Mouse (Mus musculus) embryo, embryonic 9.5 days (tissue): ENCODE results near the gene Asah2.

Experiments used
- DNase-seq: peaks from one replicate; pipeline ENCODE4 v3.0.0-alpha.2; 2017; ENCODE audit errors: extremely low spot score

Gene Asah2

DNA sequence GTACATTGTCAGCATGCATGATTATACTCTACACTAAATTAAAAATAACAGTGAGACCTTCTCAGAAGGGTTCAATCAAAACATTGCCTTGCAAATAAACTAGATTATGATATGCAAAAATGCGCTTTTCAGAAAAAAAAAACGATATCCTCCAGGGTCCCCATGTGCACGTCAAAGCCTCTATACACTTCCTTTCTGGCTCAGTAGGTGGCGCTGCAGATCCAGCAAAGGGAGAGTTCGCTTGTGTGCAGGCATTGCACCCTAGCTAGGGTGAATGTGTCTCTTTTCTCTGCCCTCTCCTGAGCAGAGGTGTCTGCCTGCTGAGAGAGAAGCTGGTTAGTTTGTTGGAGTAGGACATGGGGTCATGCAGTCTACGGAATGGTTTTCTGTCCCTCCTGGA is 136.0 kb downstream of the Asah2 start:
- peak; percentile 81 for DNase-seq

DNA sequence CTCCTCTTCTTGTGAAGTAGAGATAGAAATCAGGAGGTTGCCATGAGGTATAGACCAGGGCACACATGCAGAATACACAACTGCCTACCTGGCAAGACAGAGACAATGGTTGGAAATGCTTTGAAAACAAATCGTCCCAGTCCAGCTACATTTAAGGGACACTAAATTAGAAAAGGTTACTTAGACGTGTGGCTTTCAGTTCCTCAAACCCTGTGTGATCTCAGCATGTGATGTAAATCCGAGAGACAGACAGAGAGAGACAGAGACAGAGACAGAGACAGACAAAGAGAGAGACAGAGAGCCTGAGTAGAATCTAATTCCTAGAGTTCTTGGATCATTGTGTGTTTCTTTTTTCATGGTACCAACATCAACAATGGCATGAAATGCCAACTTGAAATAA is 136.6 kb downstream of the Asah2 start:
- DNase-seq, result no peak

DNA sequence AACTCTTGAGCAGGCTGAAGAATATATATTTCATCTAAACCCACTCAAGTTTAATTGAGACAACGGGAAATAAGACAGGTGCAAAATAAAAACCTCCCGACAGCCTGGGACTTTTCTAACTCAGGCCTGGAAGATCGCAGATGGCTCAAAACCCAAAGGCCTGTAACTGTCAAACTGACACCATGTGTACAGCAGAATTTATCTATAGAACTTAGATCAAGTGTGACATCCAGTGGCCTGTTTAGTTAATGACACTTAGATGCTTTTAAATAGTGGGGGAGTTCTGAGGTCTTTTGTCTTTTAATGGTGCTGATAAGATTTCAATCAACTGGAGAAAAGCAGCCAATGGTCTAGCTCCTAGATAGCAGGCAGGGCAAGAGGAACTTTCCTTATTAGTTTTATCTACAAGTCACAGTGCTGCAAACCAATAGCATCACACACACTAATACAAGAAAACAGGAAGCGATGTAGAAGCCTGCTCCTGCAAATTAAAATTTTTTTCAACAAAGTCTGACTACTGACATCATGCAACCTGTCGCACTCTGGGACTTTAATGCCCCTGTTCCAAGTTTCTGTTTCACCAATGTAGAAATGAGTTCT is 140.0 kb downstream of the Asah2 start:
- DNase-seq, result no peak

DNA sequence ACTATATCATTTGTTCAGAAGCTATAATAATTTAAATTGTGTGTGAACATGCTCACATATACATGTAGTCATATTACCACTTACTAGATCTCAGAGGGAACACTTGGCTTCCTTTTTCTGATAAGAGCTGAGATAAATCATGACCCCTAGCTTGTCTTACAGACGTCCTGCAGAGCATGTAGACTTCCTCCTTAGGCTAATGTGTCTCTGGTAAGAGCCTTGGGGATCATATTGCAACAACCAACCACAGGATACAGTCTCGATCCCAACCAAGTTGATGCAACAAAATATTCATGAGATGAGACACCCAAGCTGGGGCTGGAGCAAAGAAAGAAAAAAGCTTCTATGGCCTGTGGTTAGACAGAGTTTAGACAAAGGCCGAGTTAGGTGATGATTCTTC is 144.9 kb downstream of the Asah2 start:
- no peak for DNase-seq

DNA sequence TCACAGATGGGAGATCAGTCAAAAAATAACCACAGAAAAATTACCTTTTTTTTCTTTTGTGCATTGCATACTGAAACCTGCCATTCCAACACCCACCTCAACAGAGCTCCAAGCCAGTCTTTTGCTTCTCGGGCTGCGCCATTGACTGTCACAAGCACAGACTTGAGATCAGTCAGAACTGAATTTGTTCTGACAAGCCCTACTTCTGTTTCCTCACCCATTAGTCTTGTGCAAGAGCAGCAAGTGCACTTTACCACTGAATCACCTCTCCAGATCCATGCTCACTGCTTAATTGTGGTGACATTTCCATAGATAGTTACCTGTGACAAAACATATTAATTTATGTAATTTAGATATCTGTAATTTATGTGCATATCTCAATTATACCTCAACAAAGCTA is 147.6 kb downstream of the Asah2 start:
- no peak for DNase-seq

DNA sequence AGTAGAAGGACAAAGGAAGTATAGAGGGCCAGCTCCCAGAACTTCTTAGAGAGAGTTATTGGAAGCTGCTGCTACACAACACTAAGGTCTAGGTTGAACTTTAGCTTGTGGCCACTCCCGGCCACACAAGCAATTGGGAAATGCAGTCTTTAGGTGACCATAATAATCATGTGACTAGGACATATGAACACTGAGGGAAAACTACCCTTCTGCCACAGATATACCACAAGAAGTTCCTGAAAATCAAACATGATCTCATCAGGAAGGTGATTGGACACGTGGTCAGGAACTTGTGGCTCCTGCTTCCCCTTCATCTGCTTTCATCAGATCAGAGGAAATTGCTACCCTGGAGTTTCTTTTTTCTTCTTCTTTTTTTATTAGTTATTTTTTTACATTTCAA is 151.7 kb downstream of the Asah2 start:
- DNase-seq, result no peak

DNA sequence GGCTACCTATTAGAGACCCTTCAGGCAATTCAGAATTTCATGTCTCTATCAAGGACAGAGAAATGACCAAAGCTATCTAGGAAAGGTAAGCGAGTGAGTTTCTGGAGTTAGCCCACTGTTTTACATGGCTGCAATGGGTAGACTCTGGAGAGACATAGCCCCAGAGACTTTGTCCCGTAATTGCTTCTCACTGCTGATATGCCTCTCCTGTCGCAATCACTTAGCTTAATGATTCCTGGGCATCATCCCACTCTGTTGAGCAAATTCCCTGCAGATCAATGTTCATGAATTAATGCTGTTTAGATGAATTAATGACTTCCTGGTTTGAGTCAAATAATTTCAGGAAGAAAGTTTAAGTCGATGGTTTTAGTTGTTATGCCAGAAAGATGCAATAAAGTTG is 153.3 kb downstream of the Asah2 start:
- DNase-seq, result no peak

DNA sequence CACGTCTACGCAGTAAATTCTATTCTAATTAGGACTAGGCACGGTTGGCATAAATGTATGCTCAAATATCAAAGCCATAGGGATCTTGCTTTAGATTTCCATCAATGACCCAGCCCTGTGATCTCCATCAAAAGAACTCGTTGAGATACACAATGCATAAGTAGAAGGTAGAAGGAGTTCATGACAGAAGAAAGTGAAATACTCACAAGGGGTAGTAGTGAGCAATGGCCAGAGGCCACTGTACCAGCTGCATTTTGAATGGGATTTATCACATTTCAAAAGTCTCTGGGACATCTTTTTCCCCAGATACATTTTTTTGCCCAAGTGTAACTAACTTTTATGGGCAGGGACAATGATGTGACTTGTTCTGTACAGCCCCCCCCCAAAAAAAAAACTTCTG is 153.7 kb downstream of the Asah2 start:
- no peak for DNase-seq

DNA sequence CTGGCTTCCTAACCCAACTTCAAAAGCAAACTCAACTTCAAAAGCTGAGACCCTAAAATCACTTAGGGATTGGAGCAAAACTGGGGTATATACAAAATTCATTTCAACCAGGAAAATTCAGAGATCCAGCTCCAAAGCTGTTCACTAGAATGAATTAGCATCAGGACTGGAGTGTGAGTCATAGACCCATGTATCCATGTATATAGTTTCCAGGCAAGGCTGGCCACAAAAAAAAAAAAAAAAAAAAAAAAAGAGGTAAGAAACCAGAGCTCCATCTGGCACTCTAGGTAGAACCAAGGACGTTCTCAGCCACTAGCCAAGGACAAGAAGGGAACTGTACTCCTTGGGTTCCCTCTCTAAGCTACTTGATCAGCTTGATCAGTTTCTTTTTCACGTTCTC is 154.2 kb downstream of the Asah2 start:
- no peak for DNase-seq

DNA sequence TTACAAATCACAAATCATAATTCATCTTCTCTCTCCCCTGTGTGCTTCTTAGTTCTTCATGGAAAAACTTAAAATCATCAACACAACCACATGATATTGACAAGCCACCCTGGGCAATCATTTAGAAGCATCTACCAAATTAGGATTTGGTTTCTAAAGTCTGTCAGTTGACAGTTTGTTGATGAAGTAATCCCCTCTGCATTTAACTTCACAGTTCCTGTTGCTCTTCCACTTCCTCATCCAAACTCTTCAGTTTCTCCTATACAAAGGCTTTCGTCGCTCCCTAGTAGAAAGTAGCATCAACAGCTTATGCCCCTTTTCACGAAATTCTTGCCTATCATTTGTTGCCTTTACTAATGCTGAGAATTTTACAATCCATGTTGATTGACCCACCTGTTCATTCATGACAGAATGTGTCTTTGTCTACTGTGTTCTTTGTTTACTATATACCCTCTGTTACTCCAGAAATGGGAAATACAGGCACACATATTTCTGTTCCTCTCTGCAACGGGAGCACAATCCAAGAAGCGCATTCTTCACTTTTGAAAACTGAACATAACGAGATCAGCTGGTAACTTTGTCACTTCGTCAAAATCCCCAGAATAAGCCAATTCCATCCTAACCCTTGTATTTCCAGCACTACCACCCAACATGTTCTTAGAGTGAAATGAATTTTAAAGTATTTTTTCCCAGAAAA is 157.1 kb downstream of the Asah2 start:
- no peak for DNase-seq
